Mouse (Mus musculus) CH12.LX (cell line): ENCODE data around the gene Snap91. TPM values are rescaled to one million over a fixed set of nuclear protein-coding genes. Genes with fewer than 3 reads are reported as not detected.

Experiments used
- DNase-seq: peaks from one replicate; pipeline ENCODE4 v3.0.0-alpha.2; 2013; ENCODE audit errors: extremely low read depth
- H3K27ac ChIP-seq: 2 replicates; pipeline ENCODE4 v1.5.1; 2012; ENCODE audit warnings: low read depth, mild to moderate bottlenecking, control low read depth, moderate library complexity; ENCODE audit not compliant: insufficient read depth
- H3K27me3 ChIP-seq: replicated peaks from 2 replicates; pipeline ENCODE3; 2012; ENCODE audit warnings: inconsistent platforms
- H3K36me3 ChIP-seq, 2 experiments: replicated peaks in 1 of 2; 2 replicates each; pipeline versions ENCODE3 to v1.6.1; 2012; ENCODE audit warnings: inconsistent platforms in 1 of 2, low read length in 1 of 2, mild to moderate bottlenecking in 1 of 2, mixed read lengths in 1 of 2, moderate library complexity in 1 of 2; ENCODE audit not compliant: control insufficient read depth in 1 of 2, insufficient read depth in 1 of 2
- H3K4me1 ChIP-seq, 2 experiments: 2 replicates each; pipeline ENCODE4 v1.6.1; 2012; ENCODE audit warnings: inconsistent platforms in 1 of 2, moderate library complexity in 1 of 2; ENCODE audit not compliant: insufficient read depth in 2 of 2, control insufficient read depth in 1 of 2
- H3K4me2 ChIP-seq: 2 replicates; pipeline ENCODE4 v1.6.1; 2012; ENCODE audit warnings: low read depth, mild to moderate bottlenecking, control low read depth; ENCODE audit not compliant: poor library complexity, insufficient read depth, severe bottlenecking
- H3K4me3 ChIP-seq, 3 experiments: fragments of 150-350 bp in 1 of 3; sonication (generic) in 1 of 3; replicated peaks in 1 of 3; 2 replicates each; pipeline versions ENCODE3 to v1.5.1; 2011 to 2012; ENCODE audit warnings: low read depth in 2 of 3, low read length in 2 of 3, mild to moderate bottlenecking in 2 of 3, moderate library complexity in 2 of 3, control low read depth in 1 of 3, improper control_type of control experiment in 1 of 3, inconsistent platforms in 1 of 3, mixed read lengths in 1 of 3; ENCODE audit not compliant: poor library complexity in 1 of 3
- H3K79me2 ChIP-seq: replicated peaks from 2 replicates; pipeline ENCODE4 v1.6.1; 2012; ENCODE audit warnings: mild to moderate bottlenecking, moderate library complexity; ENCODE audit not compliant: control insufficient read depth, poor library complexity, insufficient read depth, severe bottlenecking; ENCODE audit errors: extremely low read depth
- H3K9ac ChIP-seq: 2 replicates; pipeline ENCODE4 v1.6.1; 2012; ENCODE audit warnings: low read depth, mild to moderate bottlenecking, control low read depth, moderate library complexity; ENCODE audit not compliant: insufficient read depth
- H3K9me3 ChIP-seq: replicated peaks from 2 replicates; pipeline ENCODE3; 2012; ENCODE audit warnings: low read length, inconsistent platforms, mixed read lengths
- BHLHE40 ChIP-seq: IDR thresholded peaks from 2 replicates; pipeline ENCODE4 v1.6.1; 2011; ENCODE audit warnings: mild to moderate bottlenecking, low read depth, low read length, improper control_type of control experiment
- CHD2 ChIP-seq: IDR thresholded peaks from 2 replicates; pipeline ENCODE4 v1.6.1; 2011; ENCODE audit warnings: low read length, improper control_type of control experiment
- CTCF ChIP-seq, 2 experiments: IDR thresholded peaks in 1 of 2; conservative IDR thresholded peaks in 1 of 2; 2 replicates each; pipeline ENCODE4 v1.5.1; 2011 to 2012; ENCODE audit warnings: low read depth in 2 of 2, low read length in 2 of 2, improper control_type of control experiment in 1 of 2, inconsistent platforms in 1 of 2, mild to moderate bottlenecking in 1 of 2, moderate library complexity in 1 of 2
- E2F4 ChIP-seq: IDR thresholded peaks from 2 replicates; pipeline ENCODE4 v1.6.1; 2011; ENCODE audit warnings: low read depth, low read length, improper control_type of control experiment; ENCODE audit not compliant: insufficient replicate concordance
- EP300 ChIP-seq: IDR thresholded peaks from 2 replicates; pipeline ENCODE4 v1.6.1; 2011; ENCODE audit warnings: low read length, improper control_type of control experiment
- GABPA ChIP-seq: IDR thresholded peaks from 2 replicates; pipeline ENCODE4 v1.6.1; 2012; ENCODE audit warnings: low read depth, low read length, improper control_type of control experiment, inconsistent platforms; ENCODE audit not compliant: insufficient replicate concordance
- IRF4 ChIP-seq: IDR thresholded peaks from 2 replicates; pipeline ENCODE4 v1.6.1; 2014; ENCODE audit warnings: low read depth, mild to moderate bottlenecking, inconsistent platforms, low read length, improper control_type of control experiment
- JUN ChIP-seq: IDR thresholded peaks from 2 replicates; pipeline ENCODE4 v1.6.1; 2011; ENCODE audit warnings: low read depth, mild to moderate bottlenecking, low read length, improper control_type of control experiment, moderate library complexity; ENCODE audit not compliant: insufficient read depth
- MAX ChIP-seq: IDR thresholded peaks from 2 replicates; pipeline ENCODE4 v1.6.1; 2011; ENCODE audit warnings: low read length, improper control_type of control experiment
- MAZ ChIP-seq: IDR thresholded peaks from 2 replicates; pipeline ENCODE4 v1.6.1; 2012; ENCODE audit warnings: low read depth, mild to moderate bottlenecking, inconsistent platforms, low read length, improper control_type of control experiment, moderate library complexity
- MEF2A ChIP-seq: IDR thresholded peaks from 2 replicates; pipeline ENCODE4 v1.6.1; 2014; ENCODE audit warnings: low read depth, mild to moderate bottlenecking, inconsistent platforms, low read length, improper control_type of control experiment, borderline replicate concordance
- MYC ChIP-seq: IDR thresholded peaks from 2 replicates; pipeline ENCODE4 v1.6.1; 2011; ENCODE audit warnings: low read depth, mild to moderate bottlenecking, improper control_type of control experiment, low read length
- NRF1 ChIP-seq: IDR thresholded peaks from 2 replicates; pipeline ENCODE4 v1.6.1; 2014; ENCODE audit warnings: low read depth, mild to moderate bottlenecking, inconsistent platforms, low read length, improper control_type of control experiment, moderate library complexity
- PAX5 ChIP-seq: IDR thresholded peaks from 2 replicates; pipeline ENCODE4 v1.6.1; 2012; ENCODE audit warnings: low read length, inconsistent platforms, mixed read lengths
- POLR2A ChIP-seq: IDR thresholded peaks from 2 replicates; pipeline ENCODE4 v1.6.1; 2011; ENCODE audit warnings: low read depth, mild to moderate bottlenecking, improper control_type of control experiment, low read length
- POLR2AphosphoS2 ChIP-seq: IDR thresholded peaks from 2 replicates; pipeline ENCODE4 v1.6.1; 2011; ENCODE audit warnings: low read depth, low read length, improper control_type of control experiment
- RAD21 ChIP-seq: IDR thresholded peaks from 2 replicates; pipeline ENCODE4 v1.6.1; 2011; ENCODE audit warnings: low read depth, mild to moderate bottlenecking, low read length, improper control_type of control experiment, moderate library complexity
- RCOR1 ChIP-seq: conservative IDR thresholded peaks from 2 replicates; pipeline ENCODE4 v1.6.1; 2012; ENCODE audit warnings: low read depth, mild to moderate bottlenecking, inconsistent platforms, low read length, improper control_type of control experiment
- TBP ChIP-seq: conservative IDR thresholded peaks from 2 replicates; pipeline ENCODE4 v1.6.1; 2011; ENCODE audit warnings: low read depth, low read length, improper control_type of control experiment
- USF1 ChIP-seq: IDR thresholded peaks from 2 replicates; pipeline ENCODE4 v1.6.1; 2014; ENCODE audit warnings: low read depth, mild to moderate bottlenecking, inconsistent platforms, low read length, improper control_type of control experiment
- USF2 ChIP-seq: conservative IDR thresholded peaks from 2 replicates; pipeline ENCODE4 v1.6.1; 2011; ENCODE audit warnings: low read depth, low read length, improper control_type of control experiment
- ZC3H11A ChIP-seq: IDR thresholded peaks from 2 replicates; pipeline ENCODE4 v1.6.1; 2012; ENCODE audit warnings: low read depth, mild to moderate bottlenecking, inconsistent platforms, low read length, improper control_type of control experiment
- ZKSCAN1 ChIP-seq: IDR thresholded peaks from 2 replicates; pipeline ENCODE4 v1.6.1; 2012; ENCODE audit warnings: low read depth, inconsistent platforms, low read length, improper control_type of control experiment, borderline replicate concordance
- ZMIZ1 ChIP-seq: IDR thresholded peaks from 2 replicates; pipeline ENCODE4 v1.6.1; 2012; ENCODE audit warnings: low read depth, mild to moderate bottlenecking, inconsistent platforms, low read length, improper control_type of control experiment
- ZNF384 ChIP-seq: IDR thresholded peaks from 2 replicates; pipeline ENCODE4 v1.6.1; 2012; ENCODE audit warnings: low read depth, low read length, improper control_type of control experiment, inconsistent platforms
- dilution Hi-C: fragments of 300-500 bp; cut with MboI; formaldehyde crosslinking; loops from 2 replicates; pipeline ENCODE4 v1.14.3; 2020; ENCODE audit warnings: low sequenced_read_pairs; ENCODE audit not compliant: extremely low pct_unique_long_range_greater_than_20kb, extremely low pct_ligation_motif_present
- in situ Hi-C: fragments of 300-500 bp; cut with MboI; formaldehyde crosslinking; loops from 3 replicates; pipeline ENCODE4 v1.14.3; 2019; ENCODE audit warnings: low sequenced_read_pairs, low pct_ligation_motif_present, low pct_unique_long_range_greater_than_20kb, mixed read lengths
- polyA plus RNA-seq: library from polyadenylated mRNA; unstranded; fragments of >175 nt; gene quantifications from 2 replicates; pipeline ENCODE4 v1.2.1, GENCODE M21; 2012; ENCODE audit warnings: low read depth; ENCODE audit not compliant: insufficient read length
- total RNA-seq, 2 experiments: library from RNA; depleted of rRNA; stranded (reverse); fragments of 300-350 nt in 1 of 2; fragments of >200 nt in 1 of 2; gene quantifications; 2 replicates each; pipeline ENCODE4 v1.2.3; 2012 to 2014

The Snap91 gene
- total and polyA plus RNA-seq, 3 experiments, result 0.12 to 0.41 (median 0.21) TPM

DNA sequence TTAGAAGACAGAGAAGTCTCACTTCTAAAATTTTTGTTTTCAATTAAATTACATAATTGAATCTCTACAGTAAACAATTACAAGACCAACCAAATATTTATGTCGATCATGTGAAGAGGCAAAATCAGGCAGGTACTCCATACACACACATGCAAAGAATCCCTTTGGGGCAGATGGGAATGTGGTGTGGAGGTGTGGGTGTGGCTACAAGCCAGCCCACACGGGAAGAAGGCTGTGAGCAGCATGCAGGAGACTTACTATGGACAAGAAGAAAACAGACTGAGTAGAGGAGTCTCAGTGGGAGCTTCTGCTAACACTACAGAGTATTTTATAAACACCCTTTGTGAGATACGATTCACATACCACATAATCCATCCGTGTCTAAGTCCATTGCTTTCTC lies 102.2 kb downstream of the Snap91 start:
- dilution Hi-C loops, result no loop called here
- no peaks in the 10 kb centered on the region for H3K36me3 ChIP-seq
- H3K4me1 ChIP-seq, result 0 out of 4 replicates have a peak, but pooled peaks cover 0 to 3% of the 10 kb centered on the region in 2 experiments
- no peak overlapping the region for H3K9ac ChIP-seq
- H3K4me2 ChIP-seq, result no peak overlapping the region
- no peaks in the 10 kb centered on the region for H3K27me3 ChIP-seq
- H3K79me2 ChIP-seq, result no peaks in the 10 kb centered on the region
- no peaks in the 10 kb centered on the region for H3K9me3 ChIP-seq
- H3K4me3 ChIP-seq, result no peak overlapping the region
- no peak overlapping the region for H3K27ac ChIP-seq
- DNase-seq, result no peak
- TF ChIP-seq CHD2 (no peak), MAX (no peak), MAZ (no peak), RAD21 (no peak), E2F4 (no peak), ZKSCAN1 (no peak), USF1 (no peak), ZNF384 (no peak), CTCF (conservative IDR thresholded peaks at IDR 0.05 in 1 of 2, IDR thresholded peaks at IDR 0.05 in 1 of 2; ENCODE audit: low read depth in 2 of 2, low read length in 2 of 2) (no peak), JUN (no peak), ZMIZ1 (no peak), PAX5 (no peak)
- in situ Hi-C loops, result no loop called here

DNA sequence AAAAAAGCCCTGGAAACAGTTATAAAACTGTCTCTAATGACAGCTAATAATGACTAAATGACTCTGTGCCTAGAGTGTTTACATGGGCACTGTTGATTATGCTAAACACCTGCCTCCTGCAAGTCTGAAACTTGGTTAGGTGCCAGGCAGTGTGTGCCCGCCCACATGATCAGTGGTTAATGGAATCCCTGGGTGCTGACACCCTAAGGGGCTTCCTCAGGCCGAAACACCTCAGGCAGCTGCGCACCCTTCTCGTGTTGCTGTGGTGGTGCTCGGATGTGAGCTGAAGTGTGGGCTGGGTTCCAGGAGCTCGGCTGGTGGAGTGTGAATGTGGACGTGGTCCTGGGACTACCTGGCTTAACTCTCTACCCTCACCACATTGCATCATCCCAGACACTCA lies 103.1 kb downstream of the Snap91 start:
- no peak for TF ChIP-seq NRF1
- TF ChIP-seq PAX5, result no peak
- no peak for TF ChIP-seq TBP
- no peak for TF ChIP-seq RCOR1
- TF ChIP-seq E2F4, result no peak
- TF ChIP-seq, all 38 proteins: peak for 0
- in situ Hi-C loops, result no loop called here

DNA sequence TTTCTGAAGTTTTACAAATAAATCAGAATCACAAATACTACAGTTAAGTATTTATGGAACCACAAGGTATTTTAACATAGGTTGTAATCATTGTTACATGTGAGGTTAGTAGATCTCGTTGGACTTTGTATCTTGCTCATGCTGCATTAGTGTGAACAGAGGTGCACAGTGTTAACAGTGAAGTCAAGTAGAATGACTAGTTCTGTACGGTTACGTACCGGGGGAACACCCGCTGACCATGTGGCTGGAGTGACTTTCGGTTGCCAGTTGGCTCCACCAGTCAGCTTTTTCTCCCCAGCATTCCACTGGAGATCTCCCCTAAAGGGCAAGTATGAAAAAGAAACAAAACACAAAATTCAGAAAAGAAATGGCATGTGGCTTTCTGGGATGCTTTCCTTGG lies 105.1 kb downstream of the Snap91 start:
- no peaks in the 10 kb centered on the region for H3K9me3 ChIP-seq
- no peak overlapping the region for H3K9ac ChIP-seq
- H3K27me3 ChIP-seq, result no peaks in the 10 kb centered on the region
- 0 out of 4 replicates have a peak, but pooled peaks cover 0 to 3% of the 10 kb centered on the region in 2 experiments for H3K4me1 ChIP-seq
- no peaks in the 10 kb centered on the region for H3K79me2 ChIP-seq
- no peak for TF ChIP-seq MEF2A
- no peak for TF ChIP-seq POLR2A
- TF ChIP-seq MYC, result no peak
- no peak for TF ChIP-seq GABPA
- TF ChIP-seq POLR2AphosphoS2, result no peak
- no peak for TF ChIP-seq EP300
- TF ChIP-seq PAX5, result no peak
- no peak for TF ChIP-seq ZC3H11A
- TF ChIP-seq BHLHE40, result no peak
- no peak for TF ChIP-seq ZNF384
- TF ChIP-seq ZMIZ1, result no peak
- no peak for TF ChIP-seq CHD2
- TF ChIP-seq IRF4, result no peak
- no peak for TF ChIP-seq MAZ
- TF ChIP-seq USF2, result no peak
- no peak overlapping the region for H3K4me3 ChIP-seq
- H3K4me2 ChIP-seq, result no peak overlapping the region
- DNase-seq, result no peak
- in situ Hi-C loops (no loop called here), dilution Hi-C loops (no loop called here)
- H3K27ac ChIP-seq, result no peak overlapping the region
- H3K36me3 ChIP-seq, result no peaks in the 10 kb centered on the region

More for the DNA sequence above, 103.1 kb downstream of the Snap91 start:
- H3K36me3 ChIP-seq, result no peaks in the 10 kb centered on the region
- no peak for DNase-seq
- no peak overlapping the region for H3K4me2 ChIP-seq
- no peak overlapping the region for H3K4me3 ChIP-seq
- H3K27ac ChIP-seq, result no peak overlapping the region
- dilution Hi-C loops, result no loop called here
- H3K9ac ChIP-seq, result no peak overlapping the region
- H3K4me1 ChIP-seq, result 0 out of 4 replicates have a peak, but pooled peaks cover 0 to 3% of the 10 kb centered on the region in 2 experiments
- no peaks in the 10 kb centered on the region for H3K79me2 ChIP-seq
- no peaks in the 10 kb centered on the region for H3K9me3 ChIP-seq
- no peaks in the 10 kb centered on the region for H3K27me3 ChIP-seq
